Comparison of ENCODE assay signal across 8 mouse cellular contexts in genomic region chr9:46229573-46230449, GRCm38 (mm10). TPM values are rescaled to one million over a fixed set of nuclear protein-coding genes. Genes with fewer than 3 reads are reported as not detected.
DNase-seq lines count a peak whose midpoint lies in the region; ATAC-seq and TF ChIP-seq lines count a peak whose summit lies in the region.

No protein-coding gene starts in this region.

- H3K27me3 ChIP-seq in intestine, embryonic 14.5 days (replicated peaks; ENCODE audit: control insufficient read depth, insufficient read depth, low read length) = no peaks in the 10 kb centered on the region

- 15% methylated on average over 37 of the region's 37 CpGs for WGBS in intestine, embryonic 14.5 days

- H3K27ac ChIP-seq in cortical plate, adult 2 months (ENCODE audit: insufficient read depth, low read length) = no peak overlapping the region
- H3K27ac ChIP-seq in intestine, embryonic 14.5 days (ENCODE audit: low read depth) = peak overlapping the region; percentile 22; the same call in 1 of the 2 replicates

- peak; percentile 73; the same call in 1 of the 2 replicates for TF ChIP-seq POLR2A in cortical plate, adult 2 months (IDR thresholded peaks at IDR 0.05; ENCODE audit: extremely low read depth, insufficient read depth, low read length)

- peak; percentile 65 for TF ChIP-seq CTCF in cortical plate, adult 2 months (IDR thresholded peaks at IDR 0.05; ENCODE audit: extremely low read depth, insufficient read depth, low read length)

- H3K9ac ChIP-seq in intestine, embryonic 14.5 days (ENCODE audit: low read length) = peak overlapping the region; percentile 50

- H3K4me3 ChIP-seq in cortical plate, adult 2 months (ENCODE audit: insufficient read depth, low read length) = peak overlapping the region; percentile 44
- peak overlapping the region; percentile 48 for H3K4me3 ChIP-seq in intestine, embryonic 14.5 days (ENCODE audit: low read depth, low read length)

- ATAC-seq in intestine, embryonic 14.5 days (replicated peaks; ENCODE audit: low FRiP score, low TSS enrichment, low read depth) = peak; percentile 84
- peak; percentile 89 for ATAC-seq in megakaryocyte-erythroid progenitor cell, adult 5-6 weeks (replicated peaks; ENCODE audit: low FRiP score, low TSS enrichment, poor library complexity, severe bottlenecking)
- ATAC-seq in erythroid progenitor cell, adult 5-6 weeks (replicated peaks; ENCODE audit: low FRiP score, poor library complexity, severe bottlenecking) = no peak

- no peaks in the 10 kb centered on the region for H3K9me3 ChIP-seq in intestine, embryonic 14.5 days (ENCODE audit: control insufficient read depth, low read length)

- no peaks in the 10 kb centered on the region for H3K4me1 ChIP-seq in cortical plate, adult 2 months (ENCODE audit: control insufficient read depth, insufficient read depth, low read length)
- H3K4me1 ChIP-seq in intestine, embryonic 14.5 days (replicated peaks; ENCODE audit: control insufficient read depth, insufficient read depth, low read length) = 0 out of 2 replicates have a peak, but pooled peaks cover 7% of the 10 kb centered on the region

- intact Hi-C loops in left cerebral cortex, postnatal 10 days (cut with DNase I) = no loop called here

- DNase-seq in adipocyte (ENCODE audit: low spot score) = peak; percentile 73
- DNase-seq in gastrocnemius, postnatal 25 days = peak; percentile 68
- peak; percentile 87 for DNase-seq in intestine, embryonic 14.5 days (ENCODE audit: low spot score)
- peak; percentile 89 to 92 for DNase-seq in left cerebral cortex, postnatal 10 days (ENCODE audit: extremely low spot score in 1 of 2, low spot score in 2 of 2)
- DNase-seq in skeletal muscle tissue, adult 2 months (ENCODE audit: low read depth, low spot score) = peak; percentile 54

- no peaks in the 10 kb centered on the region for H3K36me3 ChIP-seq in intestine, embryonic 14.5 days (ENCODE audit: control insufficient read depth, insufficient read depth, low read length)

- peak overlapping the region; percentile 89 for H3K4me2 ChIP-seq in intestine, embryonic 14.5 days (ENCODE audit: low read length)

RNA-seq across cellular contexts. Expression of gene Apoa1, which starts 1.4 kb away (rescaled TPM):
- 2.0 and 2.4 TPM in 2 replicates for polyA plus RNA-seq in cortical plate, adult 2 months (2012; rRNA removed)
- not detected for total RNA-seq in gastrocnemius, postnatal 25 days (2021)
- polyA plus RNA-seq in intestine, embryonic 14.5 days (2014; fragmentation: Nextera tagmentation; extraction: Ambion mirVana) = 204 and 281 TPM in 2 replicates
- under 1 TPM; 0.47 to 0.56 TPM for total RNA-seq in left cerebral cortex, postnatal 10 days (2021)
- 0.49 TPM in 1 of 2 replicates, not detected in the other for total RNA-seq in megakaryocyte-erythroid progenitor cell, adult 5-6 weeks (2014; fragmentation: Nextera tagmentation)
- not detected in 2 replicates for total RNA-seq in megakaryocyte-erythroid progenitor cell, adult 5-6 weeks (2017)
- total RNA-seq in erythroid progenitor cell, adult 5-6 weeks (2015; ENCODE audit: low replicate concordance) = not detected in 2 replicates
- total RNA-seq in erythroid progenitor cell, adult 5-6 weeks (2017; ENCODE audit: low replicate concordance) = not detected in 2 replicates

RNA-seq across cellular contexts. Expression of gene Apoc3, which starts 5.6 kb away (rescaled TPM):
- polyA plus RNA-seq in cortical plate, adult 2 months (2012; rRNA removed) = 0.96 and 1.1 TPM in 2 replicates
- 1 to 10 TPM in 1 of 2 experiments, not detected in 1; 1.4 TPM for total RNA-seq in gastrocnemius, postnatal 25 days (2021)
- 6.8 and 12.2 TPM in 2 replicates for polyA plus RNA-seq in intestine, embryonic 14.5 days (2014; fragmentation: Nextera tagmentation; extraction: Ambion mirVana)
- not detected for total RNA-seq in left cerebral cortex, postnatal 10 days (2021)
- total RNA-seq in megakaryocyte-erythroid progenitor cell, adult 5-6 weeks (2014; fragmentation: Nextera tagmentation) = not detected in 2 replicates
- not detected in 2 replicates for total RNA-seq in megakaryocyte-erythroid progenitor cell, adult 5-6 weeks (2017)
- not detected in 2 replicates for total RNA-seq in erythroid progenitor cell, adult 5-6 weeks (2015; ENCODE audit: low replicate concordance)
- total RNA-seq in erythroid progenitor cell, adult 5-6 weeks (2017; ENCODE audit: low replicate concordance) = not detected in 2 replicates

RNA-seq across cellular contexts. Expression of gene Apoa4, which starts 10.7 kb away (rescaled TPM):
- polyA plus RNA-seq in cortical plate, adult 2 months (2012; rRNA removed) = 0.04 and 0.13 TPM in 2 replicates
- not detected for total RNA-seq in gastrocnemius, postnatal 25 days (2021)
- polyA plus RNA-seq in intestine, embryonic 14.5 days (2014; fragmentation: Nextera tagmentation; extraction: Ambion mirVana) = 6.9 and 12.3 TPM in 2 replicates
- not detected for total RNA-seq in left cerebral cortex, postnatal 10 days (2021)
- not detected in 2 replicates for total RNA-seq in megakaryocyte-erythroid progenitor cell, adult 5-6 weeks (2014; fragmentation: Nextera tagmentation)
- total RNA-seq in megakaryocyte-erythroid progenitor cell, adult 5-6 weeks (2017) = not detected in 2 replicates
- total RNA-seq in erythroid progenitor cell, adult 5-6 weeks (2015; ENCODE audit: low replicate concordance) = not detected in 2 replicates
- total RNA-seq in erythroid progenitor cell, adult 5-6 weeks (2017; ENCODE audit: low replicate concordance) = not detected in 2 replicates

RNA-seq across cellular contexts. Expression of gene Apoa5, which starts 38.6 kb away (rescaled TPM):
- not detected in 2 replicates for polyA plus RNA-seq in cortical plate, adult 2 months (2012; rRNA removed)
- total RNA-seq in gastrocnemius, postnatal 25 days (2021) = not detected
- polyA plus RNA-seq in intestine, embryonic 14.5 days (2014; fragmentation: Nextera tagmentation; extraction: Ambion mirVana) = not detected in 2 replicates
- total RNA-seq in left cerebral cortex, postnatal 10 days (2021) = not detected
- not detected in 2 replicates for total RNA-seq in megakaryocyte-erythroid progenitor cell, adult 5-6 weeks (2014; fragmentation: Nextera tagmentation)
- total RNA-seq in megakaryocyte-erythroid progenitor cell, adult 5-6 weeks (2017) = not detected in 2 replicates
- not detected in 2 replicates for total RNA-seq in erythroid progenitor cell, adult 5-6 weeks (2015; ENCODE audit: low replicate concordance)
- total RNA-seq in erythroid progenitor cell, adult 5-6 weeks (2017; ENCODE audit: low replicate concordance) = not detected in 2 replicates

RNA-seq across cellular contexts. Expression of gene Zpr1, which starts 43.1 kb away (rescaled TPM):
- 42.2 and 43.5 TPM in 2 replicates for polyA plus RNA-seq in cortical plate, adult 2 months (2012; rRNA removed)
- 10 to 100 TPM; 18.9 to 26.3 TPM for total RNA-seq in gastrocnemius, postnatal 25 days (2021)
- 68.3 and 70.2 TPM in 2 replicates for polyA plus RNA-seq in intestine, embryonic 14.5 days (2014; fragmentation: Nextera tagmentation; extraction: Ambion mirVana)
- total RNA-seq in left cerebral cortex, postnatal 10 days (2021) = 10 to 100 TPM; 38.9 to 41.3 TPM
- 74.5 and 83.1 TPM in 2 replicates for total RNA-seq in megakaryocyte-erythroid progenitor cell, adult 5-6 weeks (2014; fragmentation: Nextera tagmentation)
- total RNA-seq in megakaryocyte-erythroid progenitor cell, adult 5-6 weeks (2017) = 44.6 and 76.4 TPM in 2 replicates
- 5.4 and 9.6 TPM in 2 replicates for total RNA-seq in erythroid progenitor cell, adult 5-6 weeks (2015; ENCODE audit: low replicate concordance)
- total RNA-seq in erythroid progenitor cell, adult 5-6 weeks (2017; ENCODE audit: low replicate concordance) = 5.9 and 6.3 TPM in 2 replicates
